Mouse (Mus musculus): Measurements from ENCODE around the gene P3h3.

DNA sequence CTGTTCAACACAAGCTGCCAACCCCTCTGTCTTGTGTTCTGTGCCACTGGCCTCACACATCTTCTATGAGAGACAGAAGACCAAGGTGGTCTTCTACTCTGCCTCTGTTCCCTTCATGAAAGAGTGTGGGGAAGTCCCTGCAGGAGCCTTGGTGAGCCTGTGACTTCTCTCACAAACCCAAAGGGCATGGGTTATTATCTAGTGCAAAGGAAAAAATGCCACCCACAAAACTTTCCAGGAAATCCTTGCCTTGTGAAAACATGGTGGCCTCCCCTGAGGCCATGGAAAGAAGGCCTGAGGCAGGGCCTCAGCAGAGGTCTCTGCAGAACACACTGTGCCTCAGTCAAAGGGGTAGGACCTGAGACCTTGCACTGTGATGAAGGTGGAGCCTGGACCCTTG is 44.3 kb upstream of the P3h3 start:
- TF ChIP-seq CTCF (IDR thresholded peaks at IDR 0.05; ENCODE audit: control insufficient read depth, insufficient read depth, insufficient read length) = no peak
- no peak for TF ChIP-seq MAX (IDR thresholded peaks at IDR 0.05)
- no peak for TF ChIP-seq MYOG (IDR thresholded peaks at IDR 0.05; ENCODE audit: control insufficient read depth, extremely low read depth, insufficient read length)
- no peak for TF ChIP-seq CEBPB (IDR thresholded peaks at IDR 0.05; ENCODE audit: low read depth)
- TF ChIP-seq MYOD1 (IDR thresholded peaks at IDR 0.05; ENCODE audit: control insufficient read depth, insufficient read length, low read depth) = no peak
- no peak for TF ChIP-seq USF1 (IDR thresholded peaks at IDR 0.05; ENCODE audit: low read depth)

All from C2C12 (cell line).